Mouse (Mus musculus): Measurements from ENCODE around the gene Stim2. TPM values are rescaled to one million over a fixed set of nuclear protein-coding genes. Genes with fewer than 3 reads are reported as not detected.
A peak's percentile ranks its signal among the peaks of the same experiment; 100 is the strongest.

Stim2 gene
- polyA plus RNA-seq, 1 experiment from 2014 or later: 16.8 TPM

GRCm38 (mm10) chr5:54046432-54046831, 48.1 kb downstream of the Stim2 start:
- Histone ChIP-seq H3K36me3 (no peaks in the 10 kb centered on the region), H3K9ac (replicated peaks) (no peak overlapping the region), H3K9me3 (no peaks in the 10 kb centered on the region), H3K27me3 (no peaks in the 10 kb centered on the region), H3K4me3 (replicated peaks) (no peak overlapping the region), H3K4me1 (replicated peaks) (no peaks in the 10 kb centered on the region; the same call in none of the 2 replicates), H3K4me2 (no peak overlapping the region), H3K27ac (no peak overlapping the region)
- ATAC-seq (ENCODE audit: insufficient number of reproducible peaks, insufficient read depth, low FRiP score, low TSS enrichment, low read depth): no peak
- 89% methylated on average over 1 of the region's 1 CpGs for WGBS

- Histone ChIP-seq H3K4me2 (no peak overlapping the region), H3K9ac (replicated peaks) (no peak overlapping the region), H3K36me3 (no peaks in the 10 kb centered on the region), H3K4me1 (replicated peaks) (peaks cover 5% of the 10 kb centered on the region), H3K4me3 (replicated peaks) (no peak overlapping the region), H3K27me3 (no peaks in the 10 kb centered on the region), H3K27ac (no peak overlapping the region), H3K9me3 (no peaks in the 10 kb centered on the region)
- 38% methylated on average over 4 of the region's 4 CpGs for WGBS
- 0 out of 2 replicates have a peak, but pooled peaks have one; percentile 37 for ATAC-seq (ENCODE audit: insufficient number of reproducible peaks, insufficient read depth, low FRiP score, low TSS enrichment, low read depth)
These were observed 50.9 kb downstream of the Stim2 start for GRCm38 (mm10) chr5:54049145-54049733.

DNA sequence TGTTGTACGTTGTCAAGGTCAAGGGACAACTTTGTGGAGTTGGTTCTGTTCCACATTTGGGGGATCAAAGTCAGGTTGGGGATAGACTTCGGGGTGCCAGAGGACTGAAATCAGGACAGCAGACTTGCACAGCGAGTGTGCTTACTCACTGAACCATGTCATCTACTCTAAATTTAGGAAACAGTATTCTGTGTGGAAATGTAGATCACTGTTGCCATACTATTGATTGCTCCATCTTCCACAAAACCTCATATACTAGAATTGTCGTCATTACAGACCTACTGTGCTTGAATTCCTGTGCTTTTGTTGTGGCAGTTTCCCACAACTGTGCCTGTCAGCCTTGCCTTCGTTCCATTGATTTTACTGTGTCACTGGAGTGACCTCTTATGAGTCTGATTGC, 51.6 kb downstream of the Stim2 start:
- Histone ChIP-seq H3K36me3 (peaks cover 3% of the 10 kb centered on the region; the same call in 1 of the 2 replicates), H3K4me3 (replicated peaks) (no peak overlapping the region), H3K27me3 (no peaks in the 10 kb centered on the region), H3K27ac (no peak overlapping the region), H3K4me2 (no peak overlapping the region), H3K9ac (replicated peaks) (no peak overlapping the region), H3K9me3 (no peaks in the 10 kb centered on the region), H3K4me1 (replicated peaks) (peaks cover 5% of the 10 kb centered on the region)
- ATAC-seq (ENCODE audit: insufficient number of reproducible peaks, insufficient read depth, low FRiP score, low TSS enrichment, low read depth): no peak
- 89% methylated on average over 5 of the region's 5 CpGs for WGBS

DNA sequence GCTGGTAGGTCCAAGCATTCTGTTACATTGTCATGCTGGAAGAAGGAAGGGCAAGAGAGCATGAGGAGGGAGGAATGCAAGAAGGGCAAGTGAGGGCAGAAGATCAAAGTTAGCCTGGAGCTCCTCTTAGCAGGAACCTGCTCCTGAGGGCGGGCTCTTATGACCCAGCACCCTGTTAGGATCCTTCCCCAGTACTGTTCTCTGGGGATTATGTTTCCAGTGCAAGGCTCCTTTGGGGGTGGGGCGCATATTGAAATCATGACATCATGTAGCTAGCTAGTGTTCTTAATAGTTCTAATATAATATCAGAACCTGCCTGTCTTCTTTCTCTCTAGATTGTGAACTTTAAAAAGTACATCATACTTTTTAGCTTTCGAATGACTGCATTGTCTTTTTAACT, 52.8 kb downstream of the Stim2 start:
- Histone ChIP-seq H3K4me1 (replicated peaks) (peaks cover 5% of the 10 kb centered on the region; the same call in 1 of the 2 replicates), H3K4me3 (replicated peaks) (no peak overlapping the region), H3K36me3 (peaks cover 11% of the 10 kb centered on the region; the same call in 1 of the 2 replicates), H3K27ac (no peak overlapping the region), H3K4me2 (no peak overlapping the region), H3K27me3 (no peaks in the 10 kb centered on the region), H3K9me3 (no peaks in the 10 kb centered on the region), H3K9ac (replicated peaks) (no peak overlapping the region)
- no peak for ATAC-seq (ENCODE audit: insufficient number of reproducible peaks, insufficient read depth, low FRiP score, low TSS enrichment, low read depth)
- 85% methylated on average over 3 of the region's 3 CpGs for WGBS

GRCm38 (mm10) chr5:54052205-54052604, 53.9 kb downstream of the Stim2 start:
- H3K36me3 ChIP-seq: peaks cover 11% of the 10 kb centered on the region; the same call in 1 of the 2 replicates
- peaks cover 5% of the 10 kb centered on the region; the same call in 1 of the 2 replicates for H3K4me1 ChIP-seq (replicated peaks)
- H3K27me3 ChIP-seq: no peaks in the 10 kb centered on the region
- ATAC-seq (ENCODE audit: insufficient number of reproducible peaks, insufficient read depth, low FRiP score, low TSS enrichment, low read depth): no peak
- no peak overlapping the region for H3K27ac ChIP-seq
- no peak overlapping the region for H3K4me2 ChIP-seq
- no peak overlapping the region for H3K9ac ChIP-seq (replicated peaks)
- 80% methylated on average over 6 of the region's 6 CpGs for WGBS
- no peak overlapping the region for H3K4me3 ChIP-seq (replicated peaks)
- H3K9me3 ChIP-seq: no peaks in the 10 kb centered on the region

DNA sequence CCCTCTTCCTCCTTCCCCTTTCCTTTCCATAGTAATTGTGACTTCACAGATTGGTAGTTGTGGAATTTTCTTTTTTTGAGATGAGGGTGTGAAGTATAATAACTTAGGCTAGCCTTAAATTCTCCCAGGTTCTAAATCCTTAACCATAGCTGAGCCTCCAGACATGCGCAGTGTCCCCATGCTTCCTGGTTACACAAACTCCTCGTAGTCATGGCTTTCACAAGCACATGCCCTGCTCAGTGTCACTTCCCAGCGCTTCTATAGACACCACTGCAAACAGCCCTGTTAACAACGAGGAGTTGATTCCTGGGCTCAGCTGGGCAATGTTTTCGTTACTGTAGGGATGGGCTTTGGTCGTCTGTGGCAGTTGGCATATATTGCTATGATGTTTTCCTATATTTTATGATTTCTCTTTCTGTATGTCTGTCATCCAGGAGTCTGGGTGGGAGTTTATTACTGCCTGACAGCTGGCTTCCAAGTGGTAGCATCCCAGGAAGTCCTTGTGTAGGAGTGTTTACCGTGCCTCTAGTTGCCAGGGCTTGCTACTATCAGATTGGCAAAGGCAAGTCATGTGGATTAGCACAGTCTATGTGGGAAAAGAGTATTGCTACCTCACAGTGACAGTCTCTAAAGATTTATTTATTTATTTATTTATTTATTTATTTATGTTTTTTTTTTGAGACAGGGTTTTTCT, 55.5 kb downstream of the Stim2 start:
- H3K4me2 ChIP-seq: no peak overlapping the region
- peaks cover 11% of the 10 kb centered on the region; the same call in 1 of the 2 replicates for H3K36me3 ChIP-seq
- H3K27ac ChIP-seq: no peak overlapping the region
- no peak overlapping the region for H3K4me3 ChIP-seq (replicated peaks)
- H3K9me3 ChIP-seq: no peaks in the 10 kb centered on the region
- ATAC-seq (ENCODE audit: insufficient number of reproducible peaks, insufficient read depth, low FRiP score, low TSS enrichment, low read depth): no peak
- H3K4me1 ChIP-seq (replicated peaks): peaks cover 5% of the 10 kb centered on the region; the same call in 1 of the 2 replicates
- no peaks in the 10 kb centered on the region for H3K27me3 ChIP-seq
- no peak overlapping the region for H3K9ac ChIP-seq (replicated peaks)
- WGBS: 87% methylated on average over 7 of the region's 7 CpGs

GRCm38 (mm10) chr5:54056266-54056665, 58.0 kb downstream of the Stim2 start:
- H3K4me3 ChIP-seq (replicated peaks): no peak overlapping the region
- H3K27me3 ChIP-seq: no peaks in the 10 kb centered on the region
- H3K4me2 ChIP-seq: no peak overlapping the region
- no peak for ATAC-seq (ENCODE audit: insufficient number of reproducible peaks, insufficient read depth, low FRiP score, low TSS enrichment, low read depth)
- no peak overlapping the region for H3K27ac ChIP-seq
- 86% methylated on average over 6 of the region's 6 CpGs for WGBS
- H3K9ac ChIP-seq (replicated peaks): no peak overlapping the region
- peaks cover 5% of the 10 kb centered on the region; the same call in 1 of the 2 replicates for H3K4me1 ChIP-seq (replicated peaks)
- H3K9me3 ChIP-seq: no peaks in the 10 kb centered on the region
- H3K36me3 ChIP-seq: peaks cover 11% of the 10 kb centered on the region; the same call in 1 of the 2 replicates

DNA sequence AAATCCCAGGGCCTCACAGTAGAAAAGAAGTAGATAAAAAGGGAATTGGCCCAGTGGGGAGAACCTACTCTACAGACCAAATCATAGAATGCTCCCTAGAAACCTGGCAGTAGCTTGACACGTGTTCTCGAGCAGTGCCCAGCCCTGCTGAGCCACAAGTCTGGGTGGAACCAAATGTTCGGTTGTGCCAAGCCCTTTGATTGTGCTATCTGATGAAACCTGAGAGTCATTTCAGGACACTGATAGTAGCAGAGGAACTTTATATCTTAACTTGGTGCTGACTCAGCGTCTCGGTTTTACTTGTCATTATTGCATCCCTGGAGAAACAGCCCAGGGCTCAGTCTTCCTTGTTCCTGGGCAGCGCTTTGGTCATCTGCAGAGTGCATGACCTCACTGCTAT, 61.7 kb downstream of the Stim2 start:
- Histone ChIP-seq H3K9ac (replicated peaks) (no peak overlapping the region), H3K4me2 (no peak overlapping the region), H3K4me1 (replicated peaks) (no peaks in the 10 kb centered on the region), H3K27me3 (no peaks in the 10 kb centered on the region), H3K9me3 (no peaks in the 10 kb centered on the region), H3K27ac (no peak overlapping the region), H3K36me3 (peaks cover 7% of the 10 kb centered on the region; the same call in 1 of the 2 replicates), H3K4me3 (replicated peaks) (no peak overlapping the region)
- ATAC-seq (ENCODE audit: insufficient number of reproducible peaks, insufficient read depth, low FRiP score, low TSS enrichment, low read depth): no peak
- 90% methylated on average over 6 of the region's 6 CpGs for WGBS

- H3K4me1 ChIP-seq (replicated peaks): no peaks in the 10 kb centered on the region
These were observed 63.8 kb downstream of the Stim2 start for GRCm38 (mm10) chr5:54062079-54062478.

DNA sequence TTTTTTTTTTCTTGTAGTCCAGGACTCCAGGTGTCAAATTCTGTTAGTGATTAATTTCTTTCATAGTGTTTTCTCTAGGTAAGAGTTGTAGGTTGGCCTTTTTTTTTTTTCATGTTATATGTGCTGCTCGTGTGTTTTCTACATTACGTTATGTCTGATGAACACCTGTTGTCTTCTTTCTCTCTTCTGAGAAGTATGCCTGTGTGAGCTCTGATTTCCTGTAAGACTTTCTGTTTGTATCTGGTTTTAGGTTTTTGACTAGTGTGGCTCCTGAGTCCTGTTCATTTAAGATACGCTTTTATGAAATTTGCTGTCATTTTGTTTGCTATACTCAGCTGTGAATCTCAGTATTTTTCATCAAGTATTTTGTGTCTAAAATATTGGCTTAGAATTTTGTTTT, 69.3 kb downstream of the Stim2 start:
- Histone ChIP-seq H3K27ac (no peak overlapping the region), H3K9me3 (no peaks in the 10 kb centered on the region), H3K36me3 (no peaks in the 10 kb centered on the region), H3K9ac (replicated peaks) (no peak overlapping the region), H3K4me2 (no peak overlapping the region), H3K4me3 (replicated peaks) (no peak overlapping the region), H3K4me1 (replicated peaks) (no peaks in the 10 kb centered on the region), H3K27me3 (no peaks in the 10 kb centered on the region)
- ATAC-seq (ENCODE audit: insufficient number of reproducible peaks, insufficient read depth, low FRiP score, low TSS enrichment, low read depth): no peak
- WGBS: 82% methylated on average over 3 of the region's 3 CpGs

More at GRCm38 (mm10) chr5:54062079-54062478, 63.8 kb downstream of the Stim2 start:
- H3K27me3 ChIP-seq: no peaks in the 10 kb centered on the region
- no peak overlapping the region for H3K9ac ChIP-seq (replicated peaks)
- 85% methylated on average over 7 of the region's 7 CpGs for whole genome bisulfite sequencing
- H3K4me2 ChIP-seq: no peak overlapping the region
- no peak overlapping the region for H3K4me3 ChIP-seq (replicated peaks)
- H3K9me3 ChIP-seq: no peaks in the 10 kb centered on the region
- no peaks in the 10 kb centered on the region for H3K36me3 ChIP-seq
- ATAC-seq (ENCODE audit: insufficient number of reproducible peaks, insufficient read depth, low FRiP score, low TSS enrichment, low read depth): no peak
- no peak overlapping the region for H3K27ac ChIP-seq

GRCm38 (mm10) chr5:54070549-54070948, 72.2 kb downstream of the Stim2 start:
- Histone ChIP-seq H3K4me1 (replicated peaks) (peaks cover 6% of the 10 kb centered on the region; the same call in 1 of the 2 replicates), H3K36me3 (no peaks in the 10 kb centered on the region), H3K27me3 (no peaks in the 10 kb centered on the region), H3K4me3 (replicated peaks) (no peak overlapping the region), H3K9ac (replicated peaks) (no peak overlapping the region), H3K27ac (no peak overlapping the region), H3K4me2 (no peak overlapping the region), H3K9me3 (no peaks in the 10 kb centered on the region)
- ATAC-seq (ENCODE audit: insufficient number of reproducible peaks, insufficient read depth, low FRiP score, low TSS enrichment, low read depth): no peak
- WGBS: 91% methylated on average over 2 of the region's 2 CpGs

Data from limb, embryonic 12.5 days (tissue).